Mouse (Mus musculus): ENCODE results near the gene Tm9sf4.

Gene Tm9sf4

GRCm38 (mm10) chr2:153259030-153259863, 98.1 kb downstream of the Tm9sf4 start:
- DNase-seq (ENCODE audit: low read depth, low spot score) = no peak

Data from brain, embryonic 18.5 days (tissue).